Mouse (Mus musculus) liver, postnatal 0 days (tissue): ENCODE data around the gene Btbd18. TPM values are rescaled to one million over a fixed set of nuclear protein-coding genes. Genes with fewer than 3 reads are reported as not detected.

Experiments
- ATAC-seq: fragments of 200-750 bp; cut with Nextera tagmentation; 2 replicates; pipeline ENCODE4 v1.8.0; 2017; ENCODE audit warnings: mild to moderate bottlenecking, moderate library complexity
- DNase-seq: peaks from one replicate; pipeline ENCODE4 v3.0.0-alpha.2; 2016
- H3K27ac ChIP-seq: fragments of 300-500 bp; sonication (generic); 2 replicates; pipeline ENCODE4 v1.5.1; 2014; ENCODE audit warnings: antibody characterized with exemption, moderate library complexity, mild to moderate bottlenecking, low read depth
- H3K27me3 ChIP-seq: fragments of 300-500 bp; sonication (generic); 2 replicates; pipeline ENCODE4 v1.6.1; 2014; ENCODE audit warnings: low read length, control low read depth, mixed read lengths; ENCODE audit not compliant: insufficient read depth
- H3K36me3 ChIP-seq: fragments of 300-500 bp; sonication (generic); replicated peaks from 2 replicates; pipeline ENCODE4 v1.6.1; 2014; ENCODE audit warnings: mild to moderate bottlenecking, control low read depth, low read length, moderate library complexity, mixed read lengths; ENCODE audit not compliant: insufficient read depth
- H3K4me1 ChIP-seq: fragments of 300-500 bp; sonication (generic); 2 replicates; pipeline ENCODE4 v1.6.1; 2014; ENCODE audit warnings: antibody characterized with exemption, mild to moderate bottlenecking, control low read depth; ENCODE audit not compliant: insufficient read depth
- H3K4me2 ChIP-seq: fragments of 300-500 bp; sonication (generic); 2 replicates; pipeline ENCODE4 v1.6.1; 2014; ENCODE audit warnings: low read depth, mild to moderate bottlenecking, low read length, moderate library complexity, mixed read lengths
- H3K4me3 ChIP-seq: fragments of 300-500 bp; sonication (generic); 2 replicates; pipeline ENCODE4 v1.5.1; 2014; ENCODE audit warnings: low read depth, low read length
- H3K9ac ChIP-seq: fragments of 300-500 bp; sonication (generic); replicated peaks from 2 replicates; pipeline ENCODE4 v1.6.1; 2014; ENCODE audit warnings: mild to moderate bottlenecking, moderate library complexity
- H3K9me3 ChIP-seq: fragments of 300-500 bp; sonication (generic); 2 replicates; pipeline ENCODE4 v1.6.1; 2016; ENCODE audit warnings: mild to moderate bottlenecking, control low read depth, low read length, mixed read lengths
- CTCF ChIP-seq: sonication (generic); IDR thresholded peaks from 2 replicates; pipeline ENCODE4 v1.5.1; 2016; ENCODE audit warnings: antibody characterized with exemption, low read depth
- EP300 ChIP-seq: IDR thresholded peaks from 2 replicates; pipeline ENCODE4 v1.6.1; 2016; ENCODE audit warnings: antibody characterized with exemption, low read depth, mild to moderate bottlenecking
- whole genome bisulfite sequencing: fragments of 180-500 bp; shearing (Covaris S2); extraction: QIAGEN DNeasy Blood & Tissue Kit; methylation state at CpG from one replicate; pipeline ENCODE4 v1.1.7; 2014; ENCODE audit not compliant: insufficient replicate concordance; 5-methylcytosine and 5-hydroxymethylcytosine counted together
- polyA plus RNA-seq: library from polyadenylated mRNA; unstranded; fragments of >200 nt; fragmentation: Nextera tagmentation; extraction: Ambion mirVana; gene quantifications from 2 replicates; pipeline ENCODE4 v1.2.1, GENCODE M21; 2015

The Btbd18 gene
- polyA plus RNA-seq, 1 experiment from 2014 or later = not detected

DNA sequence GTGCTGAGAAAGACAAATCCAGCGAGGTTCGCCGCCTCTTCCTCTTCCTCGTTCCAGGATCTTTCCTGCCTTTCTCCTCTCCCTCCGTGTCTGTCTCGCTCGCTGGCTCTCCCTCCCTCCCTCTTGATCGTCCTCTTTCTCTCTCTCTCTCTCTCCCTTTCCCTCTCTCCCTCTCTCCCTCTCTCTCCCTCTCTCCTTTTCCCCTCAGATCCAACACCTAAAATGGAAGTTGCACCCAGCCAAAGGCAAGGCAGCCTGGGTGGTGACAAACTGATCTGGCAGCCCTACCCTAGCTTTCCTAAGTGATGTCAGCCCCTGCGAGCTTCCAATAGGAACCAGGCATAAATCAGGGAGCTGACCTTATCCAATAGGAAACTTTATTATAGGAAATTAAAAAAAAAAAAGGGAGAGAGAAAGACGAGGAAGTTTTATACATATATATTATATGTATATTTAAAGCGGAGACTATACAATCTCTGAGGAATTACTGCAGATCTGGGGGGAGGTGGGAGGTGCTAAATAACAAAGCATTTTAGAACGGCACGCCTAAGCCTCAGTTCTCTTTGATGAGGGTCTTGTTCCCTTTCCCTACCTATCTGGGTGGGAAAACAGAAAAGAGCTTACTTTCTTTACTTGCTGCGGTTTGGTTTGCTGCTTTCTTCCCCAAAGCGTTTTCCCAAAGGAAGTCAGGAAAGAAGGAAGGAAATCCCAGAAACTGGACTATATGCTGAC, 8.2 kb upstream of the Btbd18 start, which contains the start of gene Ctnnd1:
TSS of gene Ctnnd1 (minus strand) at position 302 of the 732 bp plus-strand sequence.
- Histone ChIP-seq H3K4me3 (peak within 1 kb of the TSS; percentile 73), H3K4me1 (peaks cover 23% of the 10 kb centered on the region), H3K27me3 (no peaks in the 10 kb centered on the region), H3K9ac (peak within 1 kb of the TSS; percentile 85), H3K36me3 (no peaks in the 10 kb centered on the region), H3K9me3 (no peaks in the 10 kb centered on the region), H3K4me2 (peak within 1 kb of the TSS; percentile 74), H3K27ac (peak within 1 kb of the TSS; percentile 96)
- 2% methylated on average over 15 of the region's 15 CpGs for WGBS
- peak; percentile 97 for ATAC-seq
- DNase-seq = peak; percentile 75
- TF ChIP-seq EP300 (peak; percentile 28; the same call in 1 of the 2 replicates), CTCF (no peak)

DNA sequence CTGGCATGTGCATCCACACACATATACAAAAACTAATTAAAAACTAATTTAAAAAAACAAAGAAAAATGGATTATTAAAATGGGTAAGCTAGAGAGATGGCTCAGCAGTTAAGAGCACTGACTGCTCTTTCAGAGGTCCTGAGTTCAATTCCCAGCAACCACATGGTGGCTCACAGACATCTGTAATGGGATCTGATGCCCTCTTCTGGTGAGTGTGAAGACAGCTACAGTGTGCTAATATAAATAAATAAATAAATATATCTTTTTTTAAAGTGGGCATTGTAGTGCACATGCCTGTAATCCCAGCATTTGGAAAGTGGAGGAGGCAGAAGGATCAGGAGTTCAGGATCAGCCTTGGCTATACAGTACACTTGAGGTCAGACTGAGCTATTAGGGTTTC, 5.5 kb upstream of the Btbd18 start:
- no peak for ATAC-seq
- H3K27ac ChIP-seq = no peak overlapping the region
- no peaks in the 10 kb centered on the region for H3K9me3 ChIP-seq
- H3K36me3 ChIP-seq = no peaks in the 10 kb centered on the region
- H3K9ac ChIP-seq = no peak overlapping the region
- TF ChIP-seq CTCF = peak; percentile 55
- no peak for TF ChIP-seq EP300
- 0 out of 2 replicates have a peak, but pooled peaks cover 4% of the 10 kb centered on the region for H3K4me1 ChIP-seq
- no peak for DNase-seq
- H3K27me3 ChIP-seq = no peaks in the 10 kb centered on the region
- no peak overlapping the region for H3K4me2 ChIP-seq
- no peak overlapping the region for H3K4me3 ChIP-seq

DNA sequence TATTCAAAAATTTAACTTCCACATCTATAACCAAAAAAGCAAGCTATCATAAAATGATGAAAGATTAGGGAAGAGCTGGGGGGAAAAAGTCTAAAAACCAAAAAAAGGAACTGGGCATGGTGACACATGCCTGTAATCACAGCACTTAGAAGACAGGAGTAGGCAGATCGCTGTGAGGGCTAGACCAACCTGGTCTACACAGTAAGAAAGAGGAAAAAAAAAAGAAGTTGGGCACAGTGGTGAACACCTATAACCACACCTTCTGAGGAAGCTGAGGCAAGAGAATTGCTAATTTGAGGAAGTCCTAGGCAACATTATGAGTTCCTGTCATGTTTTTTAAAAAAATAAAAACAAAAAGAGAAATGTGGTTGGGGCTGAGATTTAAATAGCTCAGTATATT, 3.0 kb upstream of the Btbd18 start:
- 21% methylated on average over 1 of the region's 1 CpGs for WGBS
- Histone ChIP-seq H3K27me3 (no peaks in the 10 kb centered on the region), H3K27ac (no peak overlapping the region), H3K4me1 (peaks cover 9% of the 10 kb centered on the region; the same call in 1 of the 2 replicates), H3K9ac (no peak overlapping the region), H3K4me2 (no peak overlapping the region), H3K36me3 (no peaks in the 10 kb centered on the region), H3K4me3 (no peak overlapping the region), H3K9me3 (no peaks in the 10 kb centered on the region)
- DNase-seq (no peak), ATAC-seq (no peak)
- TF ChIP-seq EP300 = no peak
- TF ChIP-seq CTCF = no peak

DNA sequence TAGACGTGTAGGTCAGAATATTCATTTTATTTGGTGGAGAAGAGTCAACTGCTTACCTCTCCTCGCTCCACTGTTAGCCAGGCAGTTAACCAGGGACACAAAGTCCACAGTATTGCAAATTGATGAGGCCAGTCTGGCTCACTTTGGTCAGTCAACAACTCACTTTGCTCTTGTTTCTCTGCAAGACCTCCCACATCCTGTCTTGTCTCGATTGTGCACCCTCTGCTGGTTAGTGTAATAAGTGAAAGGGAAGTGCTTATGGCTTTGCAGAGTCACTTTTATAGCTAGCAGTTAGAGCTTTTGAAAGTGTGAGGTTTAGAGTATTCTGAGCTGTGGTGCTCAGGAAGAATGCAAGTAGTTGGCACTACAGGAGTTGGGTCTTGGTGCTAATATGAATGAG, 1.4 kb downstream of the Btbd18 start:
- H3K4me1 ChIP-seq = peaks cover 4% of the 10 kb centered on the region; the same call in 1 of the 2 replicates
- TF ChIP-seq CTCF (peak; percentile 84), EP300 (no peak)
- H3K27ac ChIP-seq = peak overlapping the region; percentile 81
- no peaks in the 10 kb centered on the region for H3K36me3 ChIP-seq
- H3K9me3 ChIP-seq = no peaks in the 10 kb centered on the region; the same call in 1 of the 2 replicates
- no peak overlapping the region for H3K4me2 ChIP-seq
- H3K9ac ChIP-seq = no peak overlapping the region
- no peak overlapping the region for H3K4me3 ChIP-seq
- DNase-seq (peak; percentile 49), ATAC-seq (peak; percentile 94)
- no peaks in the 10 kb centered on the region for H3K27me3 ChIP-seq
- WGBS = 40% methylated on average over 3 of the region's 3 CpGs

DNA sequence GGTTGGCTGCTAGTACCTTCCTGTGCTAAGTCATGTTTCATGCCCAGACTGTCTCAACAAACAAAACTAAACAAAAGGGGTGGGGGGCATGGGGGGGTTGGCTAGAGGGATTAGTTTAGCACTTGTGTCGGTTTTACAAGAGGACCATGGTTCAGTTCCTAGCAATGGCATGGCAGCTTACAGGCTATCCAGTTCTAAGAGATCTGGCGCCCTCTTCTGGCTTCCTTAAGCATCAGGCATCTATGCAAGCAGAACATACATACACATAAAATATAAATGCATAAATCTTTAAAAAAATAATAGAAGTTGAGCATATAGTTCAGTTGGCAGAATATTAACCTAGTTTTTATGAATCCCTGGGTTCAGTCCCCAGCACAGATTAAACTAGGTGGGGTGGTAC, 4.0 kb downstream of the Btbd18 start:
- ATAC-seq = no peak

DNA sequence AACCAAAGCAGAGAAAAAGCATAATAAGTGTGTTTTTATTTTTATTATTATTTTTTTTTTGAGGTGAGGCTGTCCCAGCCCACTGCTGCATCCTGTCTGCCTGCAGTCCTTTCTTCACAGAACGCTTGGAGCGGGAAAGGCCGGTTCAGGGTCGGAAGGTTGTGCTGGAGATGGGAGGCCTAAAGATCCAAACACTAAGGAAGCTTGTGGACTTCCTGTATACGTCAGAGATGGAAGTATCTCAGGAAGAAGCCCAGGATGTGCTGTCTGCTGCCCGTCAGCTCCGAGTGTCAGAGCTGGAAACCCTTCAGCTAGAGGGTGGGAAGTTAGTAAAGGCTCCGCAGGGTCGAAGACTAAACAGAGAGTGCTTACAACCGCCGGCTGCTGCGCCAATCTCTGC, 7.2 kb downstream of the Btbd18 start:
- no peak for ATAC-seq
- Histone ChIP-seq H3K27ac (peak overlapping the region; percentile 11; the same call in 1 of the 2 replicates), H3K9me3 (no peaks in the 10 kb centered on the region; the same call in 1 of the 2 replicates), H3K4me3 (no peak overlapping the region), H3K36me3 (no peaks in the 10 kb centered on the region), H3K9ac (no peak overlapping the region), H3K4me1 (peaks cover 12% of the 10 kb centered on the region), H3K4me2 (no peak overlapping the region), H3K27me3 (no peaks in the 10 kb centered on the region)
- TF ChIP-seq CTCF = no peak
- no peak for TF ChIP-seq EP300
- WGBS = 55% methylated on average over 12 of the region's 12 CpGs
- no peak for DNase-seq

More for the DNA sequence above, 4.0 kb downstream of the Btbd18 start:
- WGBS = 24% methylated on average over 2 of the region's 2 CpGs
- no peak overlapping the region for H3K4me3 ChIP-seq
- H3K9me3 ChIP-seq = no peaks in the 10 kb centered on the region; the same call in 1 of the 2 replicates
- TF ChIP-seq EP300 (no peak), CTCF (peak; percentile 75)
- no peak overlapping the region for H3K4me2 ChIP-seq
- no peak overlapping the region for H3K9ac ChIP-seq
- peaks cover 4% of the 10 kb centered on the region; the same call in 1 of the 2 replicates for H3K4me1 ChIP-seq
- no peak overlapping the region for H3K27ac ChIP-seq
- no peaks in the 10 kb centered on the region for H3K36me3 ChIP-seq
- H3K27me3 ChIP-seq = no peaks in the 10 kb centered on the region
- peak; percentile 74 for DNase-seq
